Mouse (Mus musculus) forebrain, postnatal 0 days (tissue): Measurements from ENCODE around the gene Csgalnact2. TPM values are rescaled to one million over a fixed set of nuclear protein-coding genes. Genes with fewer than 3 reads are reported as not detected.

Experiments used
- ATAC-seq: fragments of 200-750 bp; cut with Nextera tagmentation; 2 replicates; pipeline ENCODE4 v1.8.0; 2017; ENCODE audit warnings: mild to moderate bottlenecking, moderate library complexity
- DNase-seq: peaks from one replicate; pipeline ENCODE4 v3.0.0-alpha.2; 2015
- H3K27ac ChIP-seq: fragments of 300-500 bp; sonication (generic); 2 replicates; pipeline ENCODE4 v1.5.1; 2014; ENCODE audit warnings: low read depth, mild to moderate bottlenecking, antibody characterized with exemption, low read length, moderate library complexity, mixed read lengths
- H3K27me3 ChIP-seq: fragments of 300-500 bp; sonication (generic); 2 replicates; pipeline ENCODE4 v1.6.1; 2014; ENCODE audit warnings: mild to moderate bottlenecking, low read length, mixed read lengths; ENCODE audit not compliant: insufficient read depth
- H3K36me3 ChIP-seq: fragments of 300-500 bp; sonication (generic); 2 replicates; pipeline ENCODE4 v1.6.1; 2014; ENCODE audit warnings: mild to moderate bottlenecking, moderate library complexity; ENCODE audit not compliant: insufficient read depth
- H3K4me1 ChIP-seq: fragments of 300-500 bp; sonication (generic); 2 replicates; pipeline ENCODE4 v1.6.1; 2014; ENCODE audit warnings: antibody characterized with exemption; ENCODE audit not compliant: insufficient read depth
- H3K4me2 ChIP-seq: fragments of 300-500 bp; sonication (generic); 2 replicates; pipeline ENCODE4 v1.6.1; 2014; ENCODE audit warnings: low read depth, mild to moderate bottlenecking, moderate library complexity
- H3K4me3 ChIP-seq: fragments of 300-500 bp; sonication (generic); 2 replicates; pipeline ENCODE4 v1.5.1; 2014; ENCODE audit warnings: low read depth, low read length, mixed read lengths
- H3K9ac ChIP-seq: fragments of 300-500 bp; sonication (generic); 2 replicates; pipeline ENCODE4 v1.6.1; 2014; ENCODE audit warnings: mild to moderate bottlenecking
- H3K9me3 ChIP-seq: fragments of 300-500 bp; sonication (generic); 2 replicates; pipeline ENCODE4 v1.6.1; 2016; ENCODE audit warnings: low read length
- CTCF ChIP-seq: sonication (generic); IDR thresholded peaks from 2 replicates; pipeline ENCODE4 v1.5.1; 2016; ENCODE audit warnings: antibody characterized with exemption, control low read depth, low read depth
- WGBS: fragments of 180-500 bp; shearing (Covaris S2); extraction: QIAGEN DNeasy Blood & Tissue Kit; methylation state at CpG from one replicate; pipeline ENCODE4 v1.1.7; 2014; 5-methylcytosine and 5-hydroxymethylcytosine counted together
- polyA plus RNA-seq: library from polyadenylated mRNA; unstranded; fragments of >200 nt; fragmentation: Nextera tagmentation; extraction: Ambion mirVana; gene quantifications from 2 replicates; pipeline ENCODE4 v1.2.1, GENCODE M21; 2015
- total RNA-seq: library from RNA; depleted of rRNA; stranded (reverse); fragments of >200 nt; gene quantifications from 2 replicates; pipeline ENCODE4 v1.2.3, GENCODE M21; 2014

The Csgalnact2 gene
- total and polyA plus RNA-seq, 2 experiments from 2014 or later, result 11.1 to 20.4 TPM

DNA sequence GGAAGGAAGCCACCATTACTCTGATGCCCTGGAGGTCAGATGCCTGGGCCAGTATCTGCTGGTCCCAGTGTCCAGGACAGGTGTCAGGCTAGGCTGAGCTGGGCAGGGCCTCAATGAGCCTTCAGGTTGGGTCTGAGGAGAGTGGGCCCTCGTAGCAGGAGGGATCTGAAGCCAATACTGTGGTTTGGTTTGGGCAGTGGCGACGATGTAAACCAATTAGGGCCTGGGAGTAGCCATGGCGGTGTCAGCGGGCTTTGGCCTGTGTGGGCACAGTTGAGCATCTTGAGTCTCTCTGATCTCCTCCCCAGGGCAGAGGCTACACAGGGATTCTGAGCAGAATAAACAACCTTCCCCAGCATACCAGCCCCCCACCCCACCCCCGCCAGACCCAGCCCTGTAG lies 55.3 kb downstream of the Csgalnact2 start:
- Histone ChIP-seq H3K27ac (no peak overlapping the region), H3K36me3 (peaks cover 16% of the 10 kb centered on the region), H3K4me1 (no peaks in the 10 kb centered on the region), H3K4me2 (no peak overlapping the region), H3K27me3 (no peaks in the 10 kb centered on the region), H3K9ac (no peak overlapping the region), H3K4me3 (no peak overlapping the region), H3K9me3 (no peaks in the 10 kb centered on the region)
- 82% methylated on average over 6 of the region's 6 CpGs for WGBS
- ATAC-seq (no peak), DNase-seq (no peak)
- TF ChIP-seq CTCF, result no peak

- 85% methylated on average over 3 of the region's 3 CpGs for WGBS
- Histone ChIP-seq H3K27ac (no peak overlapping the region), H3K4me3 (no peak overlapping the region), H3K9ac (no peak overlapping the region), H3K4me1 (no peaks in the 10 kb centered on the region), H3K9me3 (no peaks in the 10 kb centered on the region), H3K4me2 (no peak overlapping the region), H3K36me3 (peaks cover 13% of the 10 kb centered on the region), H3K27me3 (no peaks in the 10 kb centered on the region)
- DNase-seq (no peak), ATAC-seq (no peak)
- no peak for TF ChIP-seq CTCF
These were observed 56.6 kb downstream of the Csgalnact2 start for GRCm38 (mm10) chr6:118082384-118082783.

- whole genome bisulfite sequencing, result 96% methylated on average over 4 of the region's 4 CpGs
- no peak for TF ChIP-seq CTCF
- ATAC-seq, result no peak
These were observed 58.2 kb downstream of the Csgalnact2 start for GRCm38 (mm10) chr6:118080711-118081110.

DNA sequence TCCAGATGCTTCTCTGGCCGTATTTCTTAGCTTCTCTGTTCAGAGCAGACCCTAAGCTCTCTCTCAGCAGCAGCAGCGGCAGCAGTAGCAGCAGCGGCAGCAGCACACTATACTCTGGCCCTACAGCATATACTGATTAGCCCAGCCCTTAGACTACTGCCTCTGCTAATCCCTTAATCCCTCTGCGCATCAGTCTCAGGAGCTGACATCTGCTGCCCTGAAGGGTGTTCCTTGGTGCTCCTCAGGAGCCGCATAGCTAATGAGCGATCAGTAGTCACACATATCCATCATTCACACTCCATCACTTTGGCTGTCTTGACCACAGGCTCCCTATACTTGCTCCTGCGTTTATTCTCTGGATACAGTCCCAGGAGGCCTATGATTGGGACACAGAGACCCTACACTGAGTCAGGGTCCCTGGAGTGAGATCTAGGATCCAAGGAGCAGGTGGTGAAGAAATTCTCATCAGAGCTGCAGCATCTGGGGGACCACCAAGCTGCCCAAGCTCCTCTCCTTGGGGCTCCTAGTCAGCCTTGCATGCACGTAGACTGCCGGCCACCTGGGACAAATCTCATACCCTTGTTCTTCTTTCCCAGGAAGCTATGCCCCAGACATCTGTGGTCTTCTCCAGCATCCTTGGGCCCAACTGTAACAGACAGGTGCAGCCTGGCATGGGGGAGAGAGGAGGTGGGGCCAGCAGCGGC lies 59.0 kb downstream of the Csgalnact2 start:
- Histone ChIP-seq H3K4me2 (no peak overlapping the region), H3K9ac (no peak overlapping the region), H3K4me1 (no peaks in the 10 kb centered on the region), H3K9me3 (no peaks in the 10 kb centered on the region), H3K27me3 (no peaks in the 10 kb centered on the region), H3K4me3 (no peak overlapping the region), H3K27ac (no peak overlapping the region), H3K36me3 (no peaks in the 10 kb centered on the region)
- WGBS, result 53% methylated on average over 10 of the region's 10 CpGs
- DNase-seq, result no peak
- ATAC-seq, result no peak
- TF ChIP-seq CTCF, result no peak

More at GRCm38 (mm10) chr6:118080711-118081110, 58.2 kb downstream of the Csgalnact2 start:
- Histone ChIP-seq H3K36me3 (peaks cover under 1% of the 10 kb centered on the region; the same call in 1 of the 2 replicates), H3K4me3 (no peak overlapping the region), H3K27me3 (no peaks in the 10 kb centered on the region), H3K9me3 (no peaks in the 10 kb centered on the region), H3K4me2 (no peak overlapping the region), H3K27ac (no peak overlapping the region), H3K4me1 (no peaks in the 10 kb centered on the region), H3K9ac (no peak overlapping the region)
- no peak for DNase-seq

- 74% methylated on average over 3 of the region's 3 CpGs for WGBS
- H3K4me1 ChIP-seq, result peaks cover 3% of the 10 kb centered on the region
- no peak overlapping the region for H3K27ac ChIP-seq
- DNase-seq (no peak), ATAC-seq (no peak)
- H3K4me2 ChIP-seq, result no peak overlapping the region
- no peak overlapping the region for H3K9ac ChIP-seq
- H3K4me3 ChIP-seq, result no peak overlapping the region
- no peaks in the 10 kb centered on the region for H3K27me3 ChIP-seq
- no peaks in the 10 kb centered on the region for H3K9me3 ChIP-seq
- no peaks in the 10 kb centered on the region for H3K36me3 ChIP-seq
- no peak for TF ChIP-seq CTCF
These were observed 59.6 kb downstream of the Csgalnact2 start for GRCm38 (mm10) chr6:118079292-118079691.

- no peaks in the 10 kb centered on the region for H3K36me3 ChIP-seq
- H3K27ac ChIP-seq, result no peak overlapping the region
- H3K27me3 ChIP-seq, result no peaks in the 10 kb centered on the region
- no peak overlapping the region for H3K4me3 ChIP-seq
- H3K9ac ChIP-seq, result no peak overlapping the region
- ATAC-seq (no peak), DNase-seq (no peak)
- H3K9me3 ChIP-seq, result no peaks in the 10 kb centered on the region
- H3K4me2 ChIP-seq, result no peak overlapping the region
- peaks cover 9% of the 10 kb centered on the region for H3K4me1 ChIP-seq
- TF ChIP-seq CTCF, result no peak
- WGBS, result 76% methylated on average over 10 of the region's 10 CpGs
These were observed 60.2 kb downstream of the Csgalnact2 start for GRCm38 (mm10) chr6:118078751-118079150.

DNA sequence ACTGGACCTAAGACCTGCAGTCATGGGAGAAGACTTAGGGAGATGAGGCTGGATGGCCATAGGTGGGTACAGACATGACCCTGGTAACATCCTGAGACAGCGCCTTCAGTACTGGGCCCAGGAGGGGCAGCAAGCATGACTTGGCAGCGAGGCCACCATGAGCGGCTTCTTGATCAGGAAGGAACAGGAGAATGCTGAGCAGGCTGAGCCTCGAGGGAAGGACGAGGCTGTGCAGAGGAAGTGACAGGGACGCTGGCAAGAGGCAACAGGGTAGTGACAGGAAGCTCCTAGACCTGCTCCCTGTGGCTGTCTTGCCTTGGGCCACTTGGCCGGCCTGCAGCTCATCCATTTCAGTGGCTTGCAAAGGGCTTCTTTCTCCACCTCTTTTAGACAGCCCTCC lies 61.5 kb downstream of the Csgalnact2 start:
- DNase-seq (no peak), ATAC-seq (no peak)
- Histone ChIP-seq H3K9me3 (no peaks in the 10 kb centered on the region), H3K9ac (no peak overlapping the region), H3K4me1 (peaks cover 12% of the 10 kb centered on the region), H3K4me3 (no peak overlapping the region), H3K27ac (no peak overlapping the region), H3K36me3 (no peaks in the 10 kb centered on the region), H3K27me3 (no peaks in the 10 kb centered on the region), H3K4me2 (no peak overlapping the region)
- TF ChIP-seq CTCF, result no peak
- WGBS, result 92% methylated on average over 7 of the region's 7 CpGs
